Mouse (Mus musculus) limb, embryonic 11.5 days (tissue): ENCODE data around the gene Kcnj10. TPM values are rescaled to one million over a fixed set of nuclear protein-coding genes. Genes with fewer than 3 reads are reported as not detected.
A peak's percentile ranks its signal among the peaks of the same experiment; 100 is the strongest.

Experiments used
- ATAC-seq: fragments of 200-750 bp; cut with Nextera tagmentation; 2 replicates; pipeline ENCODE4 v1.8.0; 2017; ENCODE audit warnings: low read depth; ENCODE audit not compliant: insufficient number of reproducible peaks, low FRiP score, low TSS enrichment
- DNase-seq: peaks from one replicate; pipeline ENCODE4 v3.0.0-alpha.2; 2015; ENCODE audit warnings: low spot score
- H3K27ac ChIP-seq: fragments of 300-500 bp; sonication (generic); replicated peaks from 2 replicates; pipeline ENCODE4 v1.5.1; 2014; ENCODE audit warnings: low read depth, mild to moderate bottlenecking, low read length
- H3K27me3 ChIP-seq: fragments of 300-500 bp; sonication (generic); 2 replicates; pipeline ENCODE4 v1.6.1; 2014; ENCODE audit warnings: mild to moderate bottlenecking, low read length, mixed read lengths; ENCODE audit not compliant: control insufficient read depth, insufficient read depth
- H3K36me3 ChIP-seq: fragments of 300-500 bp; sonication (generic); 2 replicates; pipeline ENCODE4 v1.6.1; 2014; ENCODE audit warnings: mild to moderate bottlenecking, low read length, moderate library complexity, mixed read lengths; ENCODE audit not compliant: control insufficient read depth, insufficient read depth
- H3K4me1 ChIP-seq: fragments of 300-500 bp; sonication (generic); 2 replicates; pipeline ENCODE4 v1.6.1; 2014; ENCODE audit warnings: low read length, mixed read lengths; ENCODE audit not compliant: control insufficient read depth, insufficient read depth
- H3K4me2 ChIP-seq: fragments of 300-500 bp; sonication (generic); 2 replicates; pipeline ENCODE4 v1.6.1; 2014; ENCODE audit warnings: low read depth, mild to moderate bottlenecking, moderate library complexity; ENCODE audit not compliant: severe bottlenecking
- H3K4me3 ChIP-seq: fragments of 300-500 bp; sonication (generic); 2 replicates; pipeline ENCODE4 v1.5.1; 2014; ENCODE audit warnings: low read depth, low read length
- H3K9ac ChIP-seq: fragments of 300-500 bp; sonication (generic); 2 replicates; pipeline ENCODE4 v1.6.1; 2014; ENCODE audit warnings: mild to moderate bottlenecking, low read length
- H3K9me3 ChIP-seq: fragments of 300-500 bp; sonication (generic); 2 replicates; pipeline ENCODE4 v1.6.1; 2016; ENCODE audit warnings: low read length; ENCODE audit not compliant: control insufficient read depth
- WGBS: fragments of 180-500 bp; shearing (Covaris S2); extraction: QIAGEN DNeasy Blood & Tissue Kit; methylation state at CpG from one replicate; pipeline ENCODE4 v1.1.7; 2014; 5-methylcytosine and 5-hydroxymethylcytosine counted together
- polyA plus RNA-seq: library from polyadenylated mRNA; unstranded; fragments of >200 nt; fragmentation: Nextera tagmentation; extraction: Ambion mirVana; gene quantifications from 2 replicates; pipeline ENCODE4 v1.2.1, GENCODE M21; 2014

Gene Kcnj10
- polyA plus RNA-seq, 1 experiment from 2014 or later = 0.11 TPM

DNA sequence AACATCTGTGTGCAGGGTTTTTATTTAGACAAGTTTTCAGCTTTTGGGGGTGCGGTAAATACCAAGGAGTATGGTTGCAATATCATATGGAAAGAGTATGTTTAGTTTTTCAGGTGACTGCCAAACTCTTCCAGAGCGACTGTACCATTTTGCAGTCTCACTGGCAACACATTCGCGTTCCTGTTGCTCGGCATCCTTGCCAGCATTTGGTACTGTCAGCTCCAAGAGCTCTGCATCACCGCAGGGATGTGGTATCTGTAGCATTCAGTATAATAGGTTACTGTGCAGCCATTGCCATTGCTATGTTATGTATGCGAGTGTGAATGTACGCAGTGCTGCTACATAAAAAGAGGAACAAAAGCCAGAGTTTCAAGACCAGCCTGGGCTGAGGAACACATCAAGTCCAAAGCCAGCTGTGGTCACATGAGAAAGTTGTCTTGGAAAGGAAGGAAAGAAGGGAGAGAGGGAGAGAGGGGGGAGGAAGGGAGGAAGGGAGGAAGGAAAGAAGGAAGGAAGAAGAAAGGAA is 9.5 kb upstream of the Kcnj10 start:
- no peak for ATAC-seq
- Histone ChIP-seq H3K4me3 (no peak overlapping the region), H3K9me3 (no peaks in the 10 kb centered on the region), H3K27ac (no peak overlapping the region), H3K9ac (no peak overlapping the region), H3K4me1 (no peaks in the 10 kb centered on the region), H3K36me3 (no peaks in the 10 kb centered on the region), H3K27me3 (peaks cover 26% of the 10 kb centered on the region), H3K4me2 (no peak overlapping the region)
- DNase-seq = no peak
- WGBS = 80% methylated on average over 8 of the region's 8 CpGs

DNA sequence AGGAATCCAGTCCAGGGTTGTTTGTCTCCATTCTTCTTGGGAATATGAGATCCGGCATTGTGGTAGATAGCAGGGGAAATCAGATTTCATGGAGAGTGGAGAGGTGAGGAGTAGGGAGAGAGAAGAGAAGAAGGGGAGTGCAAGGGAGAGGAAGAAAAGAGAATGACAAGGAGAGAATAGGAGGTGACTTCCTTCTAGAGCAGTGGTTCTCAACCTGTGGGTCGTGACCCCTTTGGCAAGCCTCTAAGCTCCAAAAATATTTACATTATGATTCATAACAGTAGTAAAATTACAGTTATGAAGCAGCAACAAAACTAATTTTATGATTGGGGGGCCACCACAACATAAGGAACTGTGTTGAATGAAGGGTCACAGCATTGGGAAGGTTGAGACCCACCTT is 8.1 kb upstream of the Kcnj10 start:
- Histone ChIP-seq H3K36me3 (no peaks in the 10 kb centered on the region), H3K4me2 (no peak overlapping the region), H3K27me3 (peaks cover 15% of the 10 kb centered on the region), H3K9me3 (no peaks in the 10 kb centered on the region), H3K4me3 (no peak overlapping the region), H3K4me1 (no peaks in the 10 kb centered on the region), H3K9ac (no peak overlapping the region), H3K27ac (no peak overlapping the region)
- 91% methylated on average over 2 of the region's 2 CpGs for WGBS
- ATAC-seq (no peak), DNase-seq (no peak)

DNA sequence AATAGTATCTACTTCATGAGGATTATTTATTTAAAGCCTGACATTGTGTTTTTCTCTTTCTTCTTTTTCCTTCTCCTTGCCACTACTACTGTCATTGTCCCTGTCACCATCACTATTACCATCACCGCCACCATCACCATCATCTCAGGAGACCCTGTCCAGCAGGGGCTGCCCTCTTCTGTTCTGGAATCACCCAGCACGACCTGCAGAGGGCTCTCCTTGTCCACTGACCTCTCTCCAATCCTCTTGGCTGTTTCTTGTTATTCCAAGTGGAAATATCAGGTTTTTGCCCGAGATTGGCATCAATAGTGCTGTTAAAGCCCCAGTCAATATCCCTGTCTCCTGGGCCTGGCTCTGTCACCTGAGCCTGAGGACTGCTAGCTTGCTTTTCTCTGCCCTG is 7.5 kb upstream of the Kcnj10 start:
- Histone ChIP-seq H3K4me3 (no peak overlapping the region), H3K9ac (no peak overlapping the region), H3K27me3 (peaks cover 12% of the 10 kb centered on the region; the same call in 1 of the 2 replicates), H3K36me3 (no peaks in the 10 kb centered on the region), H3K27ac (no peak overlapping the region), H3K4me1 (no peaks in the 10 kb centered on the region), H3K4me2 (no peak overlapping the region), H3K9me3 (no peaks in the 10 kb centered on the region)
- ATAC-seq = no peak
- no peak for DNase-seq
- WGBS = 16% methylated on average over 3 of the region's 3 CpGs

DNA sequence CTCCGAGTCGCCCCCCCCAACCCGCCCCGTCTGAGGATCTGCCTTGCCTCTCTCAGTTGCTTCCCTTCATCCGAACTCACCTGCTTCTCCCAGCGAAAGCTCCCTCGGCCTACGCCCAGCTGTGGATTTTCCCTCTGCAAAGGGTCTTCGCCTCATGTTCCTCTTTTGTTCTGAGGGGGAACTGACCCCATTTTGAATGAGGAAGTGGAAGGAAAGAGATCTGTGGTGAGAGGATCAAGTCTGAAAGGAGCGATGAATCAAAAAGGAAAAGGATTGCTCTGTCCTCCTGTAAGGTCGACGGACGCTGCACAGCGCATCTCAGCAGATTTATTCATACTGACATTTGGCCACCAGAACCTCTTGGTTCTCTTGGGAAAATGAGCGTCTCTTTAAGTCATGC is 5.2 kb upstream of the Kcnj10 start:
- no peaks in the 10 kb centered on the region for H3K36me3 ChIP-seq
- H3K4me1 ChIP-seq = no peaks in the 10 kb centered on the region
- DNase-seq (no peak), ATAC-seq (no peak)
- no peak overlapping the region for H3K9ac ChIP-seq
- H3K27ac ChIP-seq = no peak overlapping the region
- peaks cover 6% of the 10 kb centered on the region for H3K27me3 ChIP-seq
- no peak overlapping the region for H3K4me3 ChIP-seq
- H3K4me2 ChIP-seq = no peak overlapping the region
- 79% methylated on average over 15 of the region's 15 CpGs for WGBS
- H3K9me3 ChIP-seq = no peaks in the 10 kb centered on the region

DNA sequence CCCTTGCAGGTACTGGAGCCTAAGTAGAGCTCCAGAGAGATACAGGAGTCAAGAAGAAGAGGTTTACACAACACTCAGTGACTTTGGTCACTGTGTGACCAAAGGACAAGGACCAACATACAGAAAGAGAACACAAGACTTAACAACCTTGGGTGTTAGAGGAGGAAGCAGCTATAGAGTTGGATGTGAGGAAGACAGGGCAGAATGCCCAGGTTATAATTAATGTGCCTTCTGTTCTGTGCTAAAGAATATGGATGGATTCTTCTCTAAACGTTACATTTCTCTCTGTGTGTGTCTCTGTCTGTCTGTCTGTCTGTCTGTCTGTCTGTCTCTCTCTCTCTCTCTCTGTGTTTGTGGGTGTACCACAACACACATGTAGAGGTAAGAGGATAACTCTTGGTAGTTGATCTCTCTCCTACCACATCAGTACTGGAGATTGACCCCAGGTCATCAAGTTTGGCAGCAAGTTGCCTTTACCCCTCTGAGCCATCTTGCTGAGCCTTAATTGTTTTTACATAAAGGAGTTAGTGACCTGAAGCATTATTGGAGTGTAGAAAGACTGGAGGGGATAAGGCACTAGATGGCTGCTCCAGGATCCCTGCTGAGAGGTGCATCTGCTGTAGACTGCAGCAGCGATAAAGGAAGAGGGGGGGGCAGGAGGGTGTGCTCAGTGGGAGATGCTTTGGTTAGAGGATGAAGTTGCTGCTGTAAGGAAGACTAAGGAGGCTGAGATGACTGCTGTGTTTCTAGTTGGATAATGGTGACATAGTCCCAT is 3.4 kb upstream of the Kcnj10 start:
- H3K27me3 ChIP-seq = peaks cover 22% of the 10 kb centered on the region
- no peak for ATAC-seq

DNA sequence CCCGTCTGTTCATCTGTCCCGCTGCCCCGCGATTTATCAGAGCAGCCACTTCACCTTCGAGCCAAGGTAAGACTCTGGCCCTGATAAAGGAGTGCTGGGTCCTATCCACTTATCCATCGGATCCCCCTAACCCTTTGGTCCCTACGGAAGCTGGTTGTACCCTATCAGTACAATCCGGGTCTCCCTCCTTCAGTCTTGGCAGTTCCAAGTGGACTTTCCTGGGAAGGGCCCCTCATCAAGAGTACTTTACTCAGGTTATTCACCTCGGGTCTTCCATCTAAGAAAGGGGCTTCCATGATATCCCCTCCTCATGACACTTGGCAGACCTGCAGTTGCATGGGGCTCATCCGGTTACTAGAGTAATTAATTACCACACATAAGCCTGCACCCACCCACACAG is 376 bp downstream of the Kcnj10 start:
- Histone ChIP-seq H3K27ac (no peak overlapping the region), H3K27me3 (peaks cover 22% of the 10 kb centered on the region), H3K36me3 (no peaks in the 10 kb centered on the region), H3K4me2 (peak overlapping the region; percentile 56), H3K9me3 (no peaks in the 10 kb centered on the region; the same call in 1 of the 2 replicates), H3K4me3 (peak overlapping the region; percentile 30), H3K4me1 (no peaks in the 10 kb centered on the region), H3K9ac (no peak overlapping the region)
- DNase-seq (no peak), ATAC-seq (peak; percentile 36; the same call in 1 of the 2 replicates)
- 20% methylated on average over 10 of the region's 10 CpGs for WGBS

More for the DNA sequence above, 3.4 kb upstream of the Kcnj10 start:
- H3K4me3 ChIP-seq = no peak overlapping the region
- 34% methylated on average over 2 of the region's 2 CpGs for WGBS
- H3K9me3 ChIP-seq = no peaks in the 10 kb centered on the region; the same call in 1 of the 2 replicates
- no peak overlapping the region for H3K9ac ChIP-seq
- no peaks in the 10 kb centered on the region for H3K4me1 ChIP-seq
- DNase-seq = no peak
- H3K36me3 ChIP-seq = no peaks in the 10 kb centered on the region
- no peak overlapping the region for H3K27ac ChIP-seq
- H3K4me2 ChIP-seq = no peak overlapping the region

DNA sequence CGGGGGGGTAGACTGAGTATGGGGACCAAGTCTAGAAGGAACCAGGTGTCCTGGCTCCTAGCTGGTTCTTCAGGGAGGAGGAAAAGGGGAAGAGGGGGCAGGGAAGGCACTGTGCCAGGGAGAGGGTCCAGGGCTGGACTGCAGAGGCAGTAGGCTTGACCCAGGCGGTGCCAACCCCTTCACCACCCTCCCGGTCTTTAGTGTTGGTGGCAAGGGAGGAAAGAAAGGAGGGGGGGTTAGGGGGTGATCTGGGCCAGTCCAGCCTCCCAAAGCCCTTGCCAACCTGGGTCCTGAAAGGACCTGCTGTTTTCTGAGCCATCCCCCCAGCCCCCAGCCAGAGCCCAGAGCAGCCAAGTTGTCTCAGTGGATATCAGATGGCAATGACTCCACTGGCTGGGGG is 1.7 kb downstream of the Kcnj10 start:
- no peak overlapping the region for H3K27ac ChIP-seq
- 86% methylated on average over 3 of the region's 3 CpGs for WGBS

DNA sequence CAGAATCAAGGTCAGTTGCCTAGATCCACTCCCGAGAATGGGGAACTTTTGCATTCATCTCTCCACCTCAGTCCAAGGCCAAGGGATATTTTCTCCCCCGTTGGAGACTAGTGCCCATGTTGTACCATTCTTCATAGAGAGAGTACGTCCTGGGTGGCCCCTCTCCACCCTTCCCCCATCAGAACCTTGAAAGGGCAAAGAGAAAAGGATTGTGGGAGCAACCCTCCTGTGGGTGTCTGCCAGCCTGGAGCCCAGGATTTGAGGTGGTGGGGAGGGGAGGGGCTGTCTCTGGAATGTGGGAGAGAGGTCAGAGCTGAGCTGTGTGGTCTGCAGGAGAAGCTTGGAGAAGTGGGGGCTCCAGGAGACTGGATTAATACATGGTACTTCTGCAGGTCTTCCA is 2.9 kb downstream of the Kcnj10 start:
- ATAC-seq = no peak
- Histone ChIP-seq H3K4me1 (no peaks in the 10 kb centered on the region), H3K27me3 (peaks cover 22% of the 10 kb centered on the region), H3K9me3 (no peaks in the 10 kb centered on the region; the same call in 1 of the 2 replicates), H3K9ac (no peak overlapping the region), H3K4me2 (no peak overlapping the region), H3K4me3 (no peak overlapping the region), H3K36me3 (no peaks in the 10 kb centered on the region), H3K27ac (no peak overlapping the region)
- 74% methylated on average over 3 of the region's 3 CpGs for WGBS
- DNase-seq = no peak

More for the DNA sequence above, 1.7 kb downstream of the Kcnj10 start:
- no peaks in the 10 kb centered on the region; the same call in 1 of the 2 replicates for H3K9me3 ChIP-seq
- H3K9ac ChIP-seq = no peak overlapping the region
- ATAC-seq (no peak), DNase-seq (no peak)
- no peaks in the 10 kb centered on the region for H3K4me1 ChIP-seq
- no peak overlapping the region for H3K4me2 ChIP-seq
- H3K27me3 ChIP-seq = peaks cover 22% of the 10 kb centered on the region
- no peaks in the 10 kb centered on the region for H3K36me3 ChIP-seq
- H3K4me3 ChIP-seq = no peak overlapping the region
